Mouse (Mus musculus) kidney, embryonic 16.5 days (tissue): ENCODE measurements around the gene Rbm4b. TPM values are rescaled to one million over a fixed set of nuclear protein-coding genes. Genes with fewer than 3 reads are reported as not detected.
"Not testable (repeated sequence)": the region's sequence is repeated elsewhere in the genome, so short reads cannot be mapped to it uniquely, and the experiment has no call there.

Source experiments
- ATAC-seq: fragments of 200-750 bp; cut with Nextera tagmentation; 2 replicates; pipeline ENCODE4 v1.8.0; 2017; ENCODE audit warnings: moderate TSS enrichment; ENCODE audit not compliant: low FRiP score, low TSS enrichment
- H3K27ac ChIP-seq: fragments of 300-500 bp; sonication (generic); 2 replicates; pipeline ENCODE4 v1.5.1; 2014; ENCODE audit warnings: low read length
- H3K27me3 ChIP-seq: fragments of 300-500 bp; sonication (generic); 2 replicates; pipeline ENCODE4 v1.6.1; 2014; ENCODE audit warnings: low read length, control low read depth, mixed read lengths; ENCODE audit not compliant: insufficient read depth
- H3K36me3 ChIP-seq: fragments of 300-500 bp; sonication (generic); 2 replicates; pipeline ENCODE4 v1.6.1; 2014; ENCODE audit warnings: low read length, control low read depth, mixed read lengths; ENCODE audit not compliant: insufficient read depth
- H3K4me1 ChIP-seq: fragments of 300-500 bp; sonication (generic); 2 replicates; pipeline ENCODE4 v1.6.1; 2014; ENCODE audit warnings: low read length, control low read depth, mixed read lengths; ENCODE audit not compliant: insufficient read depth
- H3K4me2 ChIP-seq: fragments of 300-500 bp; sonication (generic); replicated peaks from 2 replicates; pipeline ENCODE4 v1.6.1; 2014; ENCODE audit warnings: low read depth, low read length
- H3K4me3 ChIP-seq: fragments of 300-500 bp; sonication (generic); 2 replicates; pipeline ENCODE4 v1.5.1; 2014; ENCODE audit warnings: mild to moderate bottlenecking, low read length
- H3K9ac ChIP-seq: fragments of 300-500 bp; sonication (generic); replicated peaks from 2 replicates; pipeline ENCODE4 v1.6.1; 2014; ENCODE audit warnings: low read length
- H3K9me3 ChIP-seq: fragments of 300-500 bp; sonication (generic); 2 replicates; pipeline ENCODE4 v1.6.1; 2016; ENCODE audit warnings: low read length, control low read depth
- WGBS: fragments of 180-500 bp; shearing (Covaris S2); extraction: QIAGEN DNeasy Blood & Tissue Kit; methylation state at CpG from one replicate; pipeline ENCODE4 v1.1.7; 2014; 5-methylcytosine and 5-hydroxymethylcytosine counted together
- polyA plus RNA-seq: library from polyadenylated mRNA; unstranded; fragments of >200 nt; fragmentation: Nextera tagmentation; extraction: Ambion mirVana; gene quantifications from 2 replicates; pipeline ENCODE4 v1.2.1, GENCODE M21; 2015

The Rbm4b gene
- polyA plus RNA-seq, 1 experiment from 2014 or later, result 75.5 TPM

GRCm38 (mm10) chr19:4756921-4757320, 624 bp downstream of the Rbm4b start:
- Histone ChIP-seq H3K36me3 (peaks cover 1% of the 10 kb centered on the region), H3K4me2 (peak overlapping the region; percentile 75), H3K27me3 (no peaks in the 10 kb centered on the region), H3K4me3 (peak overlapping the region; percentile 85), H3K9ac (peak overlapping the region; percentile 97), H3K27ac (peak overlapping the region; percentile 98), H3K9me3 (no peaks in the 10 kb centered on the region), H3K4me1 (peaks cover 15% of the 10 kb centered on the region)
- under 1% methylated on average over 9 of the region's 9 CpGs for WGBS
- ATAC-seq, result no peak

DNA sequence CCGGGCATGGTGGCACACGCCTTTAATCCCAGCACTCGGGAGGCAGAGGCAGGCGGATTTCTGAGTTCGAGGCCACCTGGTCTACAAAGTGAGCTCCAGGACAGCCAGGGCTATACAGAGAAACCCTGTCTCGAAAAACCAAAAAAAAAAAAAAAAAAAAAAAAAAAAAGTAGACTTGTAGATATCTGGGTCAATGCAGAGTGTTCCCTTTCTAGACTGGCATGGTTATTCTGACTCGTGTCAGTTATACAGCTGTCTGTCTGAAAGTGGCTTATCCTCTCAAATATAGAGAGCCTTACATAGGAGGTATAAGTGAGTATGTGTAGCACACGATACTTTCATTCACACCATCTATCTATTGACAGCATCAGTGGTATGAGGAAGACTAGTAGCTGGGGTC, 4.2 kb downstream of the Rbm4b start:
- H3K4me2 ChIP-seq, H3K9ac ChIP-seq, H3K4me3 ChIP-seq, H3K27ac ChIP-seq, H3K27me3 ChIP-seq, ATAC-seq, H3K9me3 ChIP-seq: not testable (repeated sequence)
- Histone ChIP-seq H3K36me3 (peaks cover 20% of the 10 kb centered on the region), H3K4me1 (peaks cover 15% of the 10 kb centered on the region)
- WGBS, result 89% methylated on average over 8 of the region's 8 CpGs

DNA sequence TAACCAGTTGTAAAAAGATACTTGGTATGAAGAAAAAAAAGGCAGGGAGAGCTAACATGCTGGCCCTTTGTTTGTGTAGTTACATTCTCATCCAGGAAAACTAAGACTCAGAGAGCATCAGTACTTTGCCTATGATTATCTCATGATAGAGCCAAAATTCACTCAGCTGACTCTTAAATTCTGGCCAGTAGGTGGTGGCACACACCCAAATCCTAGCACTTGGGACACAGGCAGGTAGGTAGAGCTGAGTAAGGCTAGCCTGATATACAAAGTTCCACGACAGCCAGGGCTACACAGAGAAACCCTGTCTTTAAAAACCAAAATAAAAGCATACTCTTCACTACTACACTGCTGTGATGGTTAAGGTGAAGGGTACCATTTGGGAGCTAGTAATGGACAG, 6.6 kb downstream of the Rbm4b start:
- Histone ChIP-seq H3K27ac (no peak overlapping the region), H3K36me3 (peaks cover 33% of the 10 kb centered on the region), H3K9me3 (no peaks in the 10 kb centered on the region), H3K4me3 (no peak overlapping the region), H3K4me2 (no peak overlapping the region), H3K4me1 (peaks cover 10% of the 10 kb centered on the region), H3K9ac (no peak overlapping the region), H3K27me3 (no peaks in the 10 kb centered on the region)
- ATAC-seq, result no peak
- WGBS, result 46% methylated on average over 1 of the region's 1 CpGs

DNA sequence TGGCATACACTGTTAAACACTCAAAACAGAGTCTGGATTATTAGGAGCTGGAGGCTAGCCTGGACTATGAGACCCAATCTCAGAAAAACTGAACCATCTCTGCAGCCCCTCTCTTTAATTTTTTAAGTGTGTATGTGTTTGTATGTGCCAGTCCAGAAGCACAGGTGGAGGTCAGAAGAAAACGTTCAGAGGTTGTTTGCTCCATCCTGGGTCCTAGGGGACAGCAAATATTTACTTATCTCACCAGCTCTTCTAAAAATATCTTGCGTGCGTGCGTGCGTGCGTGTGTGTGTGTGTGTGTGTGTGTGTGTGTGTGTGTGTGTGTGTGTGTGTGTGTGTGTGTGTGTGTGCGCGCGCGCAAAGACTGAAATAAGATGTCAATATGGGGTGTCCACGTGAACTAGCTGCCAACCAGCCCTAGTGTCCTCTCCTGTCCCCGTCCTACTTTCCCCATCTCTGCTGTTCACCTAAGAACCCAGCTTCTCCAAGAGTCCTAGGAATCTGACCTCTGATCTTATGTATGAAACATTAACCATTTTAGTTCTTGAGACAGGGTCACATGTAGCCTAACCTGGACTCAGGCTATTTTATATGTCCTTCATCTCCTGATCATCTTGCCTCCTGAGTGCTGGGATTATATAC, 11.3 kb downstream of the Rbm4b start:
- peaks cover 51% of the 10 kb centered on the region for H3K36me3 ChIP-seq

GRCm38 (mm10) chr19:4772785-4773184, 16.5 kb downstream of the Rbm4b start:
- Histone ChIP-seq H3K9me3 (no peaks in the 10 kb centered on the region), H3K27ac (no peak overlapping the region), H3K36me3 (peaks cover 42% of the 10 kb centered on the region), H3K27me3 (no peaks in the 10 kb centered on the region), H3K4me3 (no peak overlapping the region), H3K9ac (no peak overlapping the region), H3K4me2 (no peak overlapping the region), H3K4me1 (no peaks in the 10 kb centered on the region)
- WGBS, result 83% methylated on average over 3 of the region's 3 CpGs
- no peak for ATAC-seq

More for the DNA sequence above, 11.3 kb downstream of the Rbm4b start:
- no peak overlapping the region for H3K27ac ChIP-seq
- H3K9ac ChIP-seq, result no peak overlapping the region
- ATAC-seq, result 0 out of 2 replicates have a peak, but pooled peaks have one; percentile 39
- H3K9me3 ChIP-seq, result no peaks in the 10 kb centered on the region
- no peak overlapping the region for H3K4me2 ChIP-seq
- H3K4me1 ChIP-seq, result no peaks in the 10 kb centered on the region
- no peak overlapping the region for H3K4me3 ChIP-seq
- no peaks in the 10 kb centered on the region for H3K27me3 ChIP-seq
- 87% methylated on average over 12 of the region's 12 CpGs for WGBS

DNA sequence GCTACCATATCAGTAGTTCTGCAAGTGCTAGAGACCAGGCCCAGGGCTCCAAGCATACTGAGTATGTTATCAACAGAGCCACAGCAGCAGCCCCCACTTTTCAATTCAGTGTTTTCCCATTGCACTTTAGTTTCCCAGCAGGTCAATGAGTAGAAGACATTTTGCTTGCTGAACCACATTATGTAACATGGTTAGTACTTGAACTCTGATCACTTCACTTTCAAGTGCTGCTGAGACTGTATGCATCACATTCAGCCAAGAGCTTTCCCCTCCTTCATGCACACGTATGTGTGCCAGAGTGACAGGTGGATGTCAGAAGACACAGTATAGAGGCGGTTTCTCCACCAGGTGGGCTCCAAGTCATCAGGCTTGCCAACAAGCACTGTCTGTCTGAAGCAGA, 26.6 kb downstream of the Rbm4b start:
- ATAC-seq, result no peak
- Histone ChIP-seq H3K4me1 (no peaks in the 10 kb centered on the region), H3K4me3 (no peak overlapping the region), H3K9ac (no peak overlapping the region), H3K9me3 (no peaks in the 10 kb centered on the region), H3K27ac (no peak overlapping the region), H3K27me3 (no peaks in the 10 kb centered on the region), H3K36me3 (peaks cover 60% of the 10 kb centered on the region), H3K4me2 (no peak overlapping the region)
- 94% methylated on average over 2 of the region's 2 CpGs for WGBS

- peaks cover 59% of the 10 kb centered on the region for H3K36me3 ChIP-seq
These were observed 28.9 kb downstream of the Rbm4b start for GRCm38 (mm10) chr19:4785206-4785605.

GRCm38 (mm10) chr19:4786313-4786712, 30.0 kb downstream of the Rbm4b start:
- no peak for ATAC-seq
- peaks cover 62% of the 10 kb centered on the region for H3K36me3 ChIP-seq
- 85% methylated on average over 2 of the region's 2 CpGs for WGBS

More at GRCm38 (mm10) chr19:4785206-4785605, 28.9 kb downstream of the Rbm4b start:
- WGBS, result 89% methylated on average over 7 of the region's 7 CpGs
- no peak overlapping the region for H3K4me3 ChIP-seq
- no peaks in the 10 kb centered on the region for H3K9me3 ChIP-seq
- H3K4me2 ChIP-seq, result no peak overlapping the region
- H3K27me3 ChIP-seq, result no peaks in the 10 kb centered on the region
- no peak overlapping the region for H3K9ac ChIP-seq
- H3K4me1 ChIP-seq, result peaks cover 3% of the 10 kb centered on the region
- no peak for ATAC-seq
- H3K27ac ChIP-seq, result no peak overlapping the region

DNA sequence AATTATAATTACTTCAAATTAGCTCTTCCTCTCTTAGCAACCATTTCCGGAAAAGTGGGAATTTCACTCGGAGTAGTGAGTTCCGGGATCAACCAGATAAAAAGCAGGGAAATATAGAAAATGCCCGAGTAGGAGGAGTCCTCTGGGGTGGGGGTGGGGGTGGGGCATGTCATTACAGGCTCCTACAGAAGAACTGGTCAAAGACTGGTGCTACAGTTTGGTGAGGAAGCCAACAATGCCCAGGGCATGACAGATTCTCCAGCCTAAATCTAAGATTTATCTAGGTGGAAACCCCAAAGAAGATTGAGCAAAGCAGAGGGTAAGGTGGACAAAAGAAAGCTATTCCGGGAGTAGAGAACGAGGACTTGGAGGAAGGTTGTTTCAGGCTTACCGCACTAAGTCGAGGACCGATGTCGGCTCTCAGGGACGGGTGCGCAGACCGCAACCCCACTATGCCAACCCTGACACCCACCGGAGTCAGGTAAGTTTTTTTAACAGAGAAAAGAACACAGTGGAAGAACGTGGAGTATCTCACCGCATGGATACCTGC, 37.1 kb downstream of the Rbm4b start:
- H3K36me3 ChIP-seq, result peaks cover 30% of the 10 kb centered on the region
- 1% methylated on average over 16 of the region's 16 CpGs for WGBS

More at GRCm38 (mm10) chr19:4786313-4786712, 30.0 kb downstream of the Rbm4b start:
- Histone ChIP-seq H3K4me1 (peaks cover 14% of the 10 kb centered on the region), H3K27me3 (no peaks in the 10 kb centered on the region), H3K27ac (no peak overlapping the region), H3K9ac (no peak overlapping the region), H3K4me3 (no peak overlapping the region), H3K9me3 (no peaks in the 10 kb centered on the region), H3K4me2 (no peak overlapping the region)

GRCm38 (mm10) chr19:4793831-4794422, 37.6 kb downstream of the Rbm4b start, which contains the start of gene Rbm4:
Rbm4 (minus strand) TSS chr19:4793901.
- Histone ChIP-seq H3K36me3 (peaks cover 31% of the 10 kb centered on the region), H3K4me1 (peaks cover 35% of the 10 kb centered on the region), H3K4me2 (peak within 1 kb of the TSS; percentile 84), H3K9ac (peak within 1 kb of the TSS; percentile 85), H3K27me3 (no peaks in the 10 kb centered on the region), H3K27ac (peak within 1 kb of the TSS; percentile 88), H3K9me3 (no peaks in the 10 kb centered on the region), H3K4me3 (peak within 1 kb of the TSS; percentile 92)
- ATAC-seq, result peak; percentile 98
- WGBS, result 0% methylated on average over 31 of the region's 31 CpGs

More for the DNA sequence above, 37.1 kb downstream of the Rbm4b start:
- no peaks in the 10 kb centered on the region for H3K9me3 ChIP-seq
- peak overlapping the region; percentile 85 for H3K9ac ChIP-seq
- H3K4me1 ChIP-seq, result peaks cover 35% of the 10 kb centered on the region
- no peaks in the 10 kb centered on the region for H3K27me3 ChIP-seq
- H3K27ac ChIP-seq, result peak overlapping the region; percentile 88
- peak overlapping the region; percentile 84 for H3K4me2 ChIP-seq
- ATAC-seq, result peak; percentile 60; the same call in 1 of the 2 replicates
- peak overlapping the region; percentile 92 for H3K4me3 ChIP-seq
